Mouse (Mus musculus) liver, postnatal 0 days (tissue): ENCODE measurements around the gene Vps39. TPM values are rescaled to one million over a fixed set of nuclear protein-coding genes. Genes with fewer than 3 reads are reported as not detected.

Source experiments
- ATAC-seq: fragments of 200-750 bp; cut with Nextera tagmentation; 2 replicates; pipeline ENCODE4 v1.8.0; 2017; ENCODE audit warnings: mild to moderate bottlenecking, moderate library complexity
- DNase-seq: peaks from one replicate; pipeline ENCODE4 v3.0.0-alpha.2; 2016
- H3K27ac ChIP-seq: fragments of 300-500 bp; sonication (generic); 2 replicates; pipeline ENCODE4 v1.5.1; 2014; ENCODE audit warnings: antibody characterized with exemption, moderate library complexity, mild to moderate bottlenecking, low read depth
- H3K27me3 ChIP-seq: fragments of 300-500 bp; sonication (generic); 2 replicates; pipeline ENCODE4 v1.6.1; 2014; ENCODE audit warnings: low read length, control low read depth, mixed read lengths; ENCODE audit not compliant: insufficient read depth
- H3K36me3 ChIP-seq: fragments of 300-500 bp; sonication (generic); replicated peaks from 2 replicates; pipeline ENCODE4 v1.6.1; 2014; ENCODE audit warnings: mild to moderate bottlenecking, control low read depth, low read length, moderate library complexity, mixed read lengths; ENCODE audit not compliant: insufficient read depth
- H3K4me1 ChIP-seq: fragments of 300-500 bp; sonication (generic); 2 replicates; pipeline ENCODE4 v1.6.1; 2014; ENCODE audit warnings: antibody characterized with exemption, mild to moderate bottlenecking, control low read depth; ENCODE audit not compliant: insufficient read depth
- H3K4me2 ChIP-seq: fragments of 300-500 bp; sonication (generic); 2 replicates; pipeline ENCODE4 v1.6.1; 2014; ENCODE audit warnings: low read depth, mild to moderate bottlenecking, low read length, moderate library complexity, mixed read lengths
- H3K4me3 ChIP-seq: fragments of 300-500 bp; sonication (generic); 2 replicates; pipeline ENCODE4 v1.5.1; 2014; ENCODE audit warnings: low read depth, low read length
- H3K9ac ChIP-seq: fragments of 300-500 bp; sonication (generic); replicated peaks from 2 replicates; pipeline ENCODE4 v1.6.1; 2014; ENCODE audit warnings: mild to moderate bottlenecking, moderate library complexity
- H3K9me3 ChIP-seq: fragments of 300-500 bp; sonication (generic); 2 replicates; pipeline ENCODE4 v1.6.1; 2016; ENCODE audit warnings: mild to moderate bottlenecking, control low read depth, low read length, mixed read lengths
- CTCF ChIP-seq: sonication (generic); IDR thresholded peaks from 2 replicates; pipeline ENCODE4 v1.5.1; 2016; ENCODE audit warnings: antibody characterized with exemption, low read depth
- EP300 ChIP-seq: IDR thresholded peaks from 2 replicates; pipeline ENCODE4 v1.6.1; 2016; ENCODE audit warnings: antibody characterized with exemption, low read depth, mild to moderate bottlenecking
- WGBS: fragments of 180-500 bp; shearing (Covaris S2); extraction: QIAGEN DNeasy Blood & Tissue Kit; methylation state at CpG from one replicate; pipeline ENCODE4 v1.1.7; 2014; ENCODE audit not compliant: insufficient replicate concordance; 5-methylcytosine and 5-hydroxymethylcytosine counted together
- polyA plus RNA-seq: library from polyadenylated mRNA; unstranded; fragments of >200 nt; fragmentation: Nextera tagmentation; extraction: Ambion mirVana; gene quantifications from 2 replicates; pipeline ENCODE4 v1.2.1, GENCODE M21; 2015

Vps39 gene
- polyA plus RNA-seq, 1 experiment from 2014 or later: 5.9 TPM

DNA sequence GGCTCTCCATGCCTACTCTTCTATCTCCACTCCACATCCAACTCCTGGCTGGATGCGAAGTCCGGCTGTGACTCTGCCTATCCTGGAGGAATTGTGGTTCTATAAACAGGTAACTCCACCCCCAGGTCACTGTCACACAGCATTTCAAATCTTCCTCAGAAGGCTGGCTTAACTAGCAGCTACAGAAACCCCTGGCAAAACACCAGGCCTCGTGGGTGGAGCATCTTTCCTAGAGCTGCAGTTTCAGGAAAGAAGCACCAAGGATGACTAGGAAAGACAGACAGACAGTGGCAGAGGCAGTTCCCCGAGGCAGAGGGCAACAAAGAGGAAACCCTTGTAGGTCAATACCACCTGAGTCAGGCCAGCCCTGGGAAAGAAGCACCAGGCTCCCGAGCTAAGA, 63.9 kb downstream of the Vps39 start, which contains the start of gene Pla2g4d:
Pla2g4d (minus strand) TSS at position 203 of the 400 bp plus-strand sequence.
- Histone ChIP-seq H3K4me3 (no peak within 1 kb of the TSS), H3K27ac (no peak within 1 kb of the TSS), H3K4me1 (no peaks in the 10 kb centered on the region), H3K9ac (no peak within 1 kb of the TSS), H3K27me3 (no peaks in the 10 kb centered on the region), H3K9me3 (no peaks in the 10 kb centered on the region), H3K36me3 (no peaks in the 10 kb centered on the region), H3K4me2 (no peak within 1 kb of the TSS)
- 65% methylated on average over 5 of the region's 5 CpGs for WGBS
- DNase-seq (no peak), ATAC-seq (no peak)
- TF ChIP-seq EP300 (no peak), CTCF (no peak)

DNA sequence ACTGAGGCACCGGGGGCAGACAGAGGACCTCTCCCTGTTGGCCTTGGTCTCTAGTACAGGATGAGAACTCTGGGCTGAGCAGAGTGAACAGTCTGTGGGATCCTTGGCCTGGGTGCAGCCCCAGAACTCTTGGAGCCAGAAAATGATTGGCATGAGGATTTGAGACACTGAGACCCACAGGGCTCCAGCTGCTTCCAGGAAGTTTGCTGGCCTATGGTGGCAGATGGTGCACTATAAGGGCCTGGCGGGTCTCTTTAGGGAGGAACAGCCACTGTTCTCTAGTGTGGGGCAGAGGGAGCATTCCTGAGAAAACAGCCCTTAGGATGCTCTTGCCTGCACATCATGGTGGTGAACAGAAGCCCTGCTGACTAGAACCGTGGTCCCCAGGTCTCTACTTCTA, 64.5 kb downstream of the Vps39 start:
- Histone ChIP-seq H3K27ac (no peak overlapping the region), H3K4me3 (no peak overlapping the region), H3K9me3 (no peaks in the 10 kb centered on the region), H3K27me3 (no peaks in the 10 kb centered on the region), H3K4me2 (no peak overlapping the region), H3K9ac (no peak overlapping the region), H3K4me1 (no peaks in the 10 kb centered on the region), H3K36me3 (no peaks in the 10 kb centered on the region)
- 80% methylated on average over 3 of the region's 3 CpGs for WGBS
- no peak for ATAC-seq
- TF ChIP-seq EP300 (no peak), CTCF (no peak)
- no peak for DNase-seq

DNA sequence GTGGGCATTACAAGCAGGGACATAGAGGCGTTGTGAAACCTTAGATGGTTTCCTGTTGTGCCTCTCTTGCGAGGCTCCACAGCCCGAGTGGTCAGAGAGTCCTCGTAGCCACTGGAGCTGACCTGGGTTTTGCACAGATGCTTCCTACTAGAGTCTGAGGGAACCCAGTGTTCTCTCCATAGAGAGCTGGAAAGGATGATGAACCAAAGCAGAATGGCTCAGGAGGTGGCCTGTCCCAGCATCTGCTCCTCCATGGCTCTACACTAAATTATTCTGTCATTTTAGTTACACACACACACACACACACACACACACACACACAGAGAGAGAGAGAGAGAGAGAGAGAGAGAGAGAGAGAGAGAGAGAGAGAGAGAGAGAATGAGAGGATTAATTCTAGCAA, 67.3 kb downstream of the Vps39 start:
- Histone ChIP-seq H3K36me3 (no peaks in the 10 kb centered on the region), H3K9me3 (no peaks in the 10 kb centered on the region), H3K4me2 (no peak overlapping the region), H3K9ac (no peak overlapping the region), H3K27me3 (no peaks in the 10 kb centered on the region), H3K27ac (no peak overlapping the region), H3K4me1 (no peaks in the 10 kb centered on the region), H3K4me3 (no peak overlapping the region)
- WGBS: 42% methylated on average over 4 of the region's 4 CpGs
- ATAC-seq (no peak), DNase-seq (no peak)
- no peak for TF ChIP-seq CTCF
- no peak for TF ChIP-seq EP300

DNA sequence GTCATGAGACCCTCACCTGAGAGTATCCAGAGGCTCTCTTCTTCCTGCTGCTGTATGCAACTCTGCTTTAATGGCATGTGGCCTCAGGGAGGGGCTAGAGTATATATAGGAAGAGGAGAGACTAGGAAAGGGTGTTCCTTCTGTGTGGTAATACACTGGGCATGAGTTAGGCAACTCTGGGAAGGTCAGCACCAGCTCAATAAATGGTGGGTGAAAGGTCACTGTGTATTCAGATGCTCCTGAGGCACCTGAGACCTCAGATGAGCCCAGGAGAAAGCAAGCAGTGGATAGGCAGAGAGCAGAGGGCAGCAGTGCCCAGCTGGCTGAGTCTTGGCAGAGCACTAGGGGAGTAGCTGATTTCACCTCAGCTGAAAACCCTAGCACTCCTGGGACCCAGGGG, 68.2 kb downstream of the Vps39 start:
- DNase-seq (peak; percentile 51), ATAC-seq (peak; percentile 93)
- H3K9me3 ChIP-seq: no peaks in the 10 kb centered on the region
- H3K27ac ChIP-seq: no peak overlapping the region
- no peak overlapping the region for H3K4me3 ChIP-seq
- H3K36me3 ChIP-seq: no peaks in the 10 kb centered on the region
- TF ChIP-seq CTCF (peak; percentile 22; the same call in 1 of the 2 replicates), EP300 (peak; percentile 61)
- H3K27me3 ChIP-seq: no peaks in the 10 kb centered on the region
- H3K9ac ChIP-seq: no peak overlapping the region
- no peak overlapping the region for H3K4me2 ChIP-seq
- H3K4me1 ChIP-seq: no peaks in the 10 kb centered on the region

DNA sequence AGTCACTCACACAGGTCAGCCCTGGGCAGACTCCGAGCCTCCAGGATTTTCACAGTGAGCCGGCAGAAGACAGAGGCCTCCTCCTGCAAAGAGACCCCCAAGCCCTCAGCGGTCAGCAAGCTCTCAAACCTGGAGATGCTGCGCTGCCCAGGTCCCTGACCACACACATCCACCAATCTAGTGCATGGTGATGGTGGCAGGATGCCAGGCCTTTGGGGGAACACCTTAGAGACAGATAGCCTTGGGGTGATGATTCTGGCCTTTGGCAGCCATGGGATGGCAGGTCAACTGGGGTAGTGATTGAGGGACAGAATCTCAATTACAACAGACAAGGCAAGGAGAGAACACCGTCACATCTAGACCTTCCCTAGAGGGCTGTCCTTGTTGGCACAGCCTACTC, 68.8 kb downstream of the Vps39 start:
- H3K4me3 ChIP-seq: no peak overlapping the region
- no peaks in the 10 kb centered on the region for H3K27me3 ChIP-seq
- no peak overlapping the region for H3K27ac ChIP-seq
- TF ChIP-seq EP300: no peak
- TF ChIP-seq CTCF: no peak
- no peaks in the 10 kb centered on the region for H3K4me1 ChIP-seq
- H3K36me3 ChIP-seq: no peaks in the 10 kb centered on the region
- DNase-seq: no peak
- 79% methylated on average over 5 of the region's 5 CpGs for WGBS
- ATAC-seq: no peak
- no peaks in the 10 kb centered on the region for H3K9me3 ChIP-seq
- no peak overlapping the region for H3K4me2 ChIP-seq
- H3K9ac ChIP-seq: no peak overlapping the region

DNA sequence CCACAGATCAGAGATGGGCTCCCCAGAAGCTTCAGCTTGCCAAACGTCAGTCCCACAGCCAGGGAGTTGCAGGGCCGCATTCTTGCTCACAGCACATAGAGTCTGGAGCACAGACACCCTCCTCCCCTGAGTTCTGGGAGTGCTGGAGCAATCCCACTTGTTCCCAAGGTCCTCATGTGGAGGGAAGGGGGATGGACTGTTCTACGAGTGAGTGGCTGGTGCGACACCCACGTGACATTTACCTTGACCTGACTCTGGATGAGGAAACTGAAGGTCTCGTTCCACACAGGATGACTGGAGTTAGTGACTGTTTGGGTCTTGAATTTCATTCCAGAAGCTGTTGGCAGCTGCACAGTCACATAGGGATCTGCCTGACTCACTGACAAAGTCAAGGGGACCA, 69.4 kb downstream of the Vps39 start:
- 37% methylated on average over 6 of the region's 6 CpGs for WGBS
- Histone ChIP-seq H3K27ac (no peak overlapping the region), H3K4me2 (no peak overlapping the region), H3K27me3 (no peaks in the 10 kb centered on the region), H3K4me1 (no peaks in the 10 kb centered on the region), H3K4me3 (no peak overlapping the region), H3K9ac (no peak overlapping the region), H3K36me3 (no peaks in the 10 kb centered on the region), H3K9me3 (no peaks in the 10 kb centered on the region)
- DNase-seq (no peak), ATAC-seq (peak; percentile 22; the same call in 1 of the 2 replicates)
- TF ChIP-seq EP300 (no peak), CTCF (no peak)

DNA sequence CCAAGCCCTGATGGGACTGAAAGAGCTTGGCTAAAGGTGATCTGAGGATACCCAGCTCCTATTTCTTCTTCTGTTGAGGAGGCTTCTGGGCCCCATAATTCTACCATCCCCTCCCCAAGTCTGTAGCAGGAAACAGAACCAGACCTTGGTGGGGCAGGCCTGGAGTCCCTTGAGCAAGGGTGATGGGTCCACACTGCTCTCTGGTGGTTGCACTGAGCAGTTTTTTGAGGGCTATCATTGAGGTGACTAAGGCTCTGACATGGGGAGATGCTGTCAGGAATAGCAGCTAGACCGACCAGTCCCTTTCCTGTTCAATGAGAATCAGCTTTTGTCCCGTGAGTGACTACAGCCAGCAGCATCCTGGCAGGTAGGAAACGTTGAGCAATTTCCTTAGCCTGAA, 71.7 kb downstream of the Vps39 start:
- H3K4me3 ChIP-seq: no peak overlapping the region
- H3K27ac ChIP-seq: no peak overlapping the region
- H3K4me1 ChIP-seq: no peaks in the 10 kb centered on the region
- H3K36me3 ChIP-seq: no peaks in the 10 kb centered on the region
- H3K4me2 ChIP-seq: no peak overlapping the region
- no peak for DNase-seq
- no peak overlapping the region for H3K9ac ChIP-seq
- no peaks in the 10 kb centered on the region for H3K27me3 ChIP-seq
- no peaks in the 10 kb centered on the region for H3K9me3 ChIP-seq
- ATAC-seq: no peak
- TF ChIP-seq CTCF: peak; percentile 41
- TF ChIP-seq EP300: no peak
- WGBS: 51% methylated on average over 3 of the region's 3 CpGs
